Mouse (Mus musculus): ENCODE measurements around the gene Gm5155. TPM values are rescaled to one million over a fixed set of nuclear protein-coding genes. Genes with fewer than 3 reads are reported as not detected.
"Not testable (repeated sequence)": the region's sequence is repeated elsewhere in the genome, so short reads cannot be mapped to it uniquely, and the experiment has no call there.

The Gm5155 gene
- not detected in 2 replicates for polyA plus RNA-seq (2016; fragmentation: Nextera tagmentation; extraction: Ambion mirVana)

DNA sequence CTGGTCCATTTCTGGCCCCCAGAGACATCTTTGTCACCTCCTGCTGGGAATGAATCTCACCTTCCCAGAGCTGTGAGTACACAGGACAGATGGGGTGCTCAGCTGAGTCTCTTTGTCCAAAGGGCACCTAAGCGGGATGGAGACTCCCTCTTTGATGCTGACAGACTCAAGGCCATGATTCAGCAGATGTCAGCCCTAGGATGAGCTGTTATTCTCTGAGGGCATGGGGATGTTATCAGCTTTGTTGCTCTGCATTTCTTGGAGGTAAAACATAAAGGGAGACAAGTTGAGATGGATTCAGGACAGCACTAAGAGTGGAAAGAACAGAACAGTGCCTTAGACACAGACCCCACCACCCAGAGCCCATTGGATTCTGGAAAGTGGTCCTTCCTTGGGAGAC, at the start of gene Gm5155:
TSS of gene Gm5155 (plus strand) at position 301 of the 400 bp plus-strand sequence.
- peaks cover 55% of the 10 kb centered on the region for H3K9me3 ChIP-seq
- no peaks in the 10 kb centered on the region for H3K27me3 ChIP-seq
- no peak within 1 kb of the TSS for H3K27ac ChIP-seq
- H3K4me2 ChIP-seq, result no peak within 1 kb of the TSS
- H3K4me3 ChIP-seq (replicated peaks), result no peak within 1 kb of the TSS
- H3K9ac ChIP-seq, result no peak within 1 kb of the TSS
- 74% methylated on average over 1 of the region's 1 CpGs for WGBS
- no peaks in the 10 kb centered on the region for H3K4me1 ChIP-seq
- no peak for ATAC-seq (ENCODE audit: low FRiP score)
- no peaks in the 10 kb centered on the region for H3K36me3 ChIP-seq (replicated peaks)

- Histone ChIP-seq H3K4me3 (replicated peaks) (no peak overlapping the region), H3K9ac (no peak overlapping the region), H3K9me3 (peaks cover 55% of the 10 kb centered on the region), H3K36me3 (replicated peaks) (no peaks in the 10 kb centered on the region), H3K27ac (no peak overlapping the region), H3K4me2 (no peak overlapping the region), H3K4me1 (no peaks in the 10 kb centered on the region), H3K27me3 (no peaks in the 10 kb centered on the region)
- 96% methylated on average over 1 of the region's 1 CpGs for WGBS
- ATAC-seq (ENCODE audit: low FRiP score), result no peak
Measured at GRCm38 (mm10) chr7:17870776-17871175, 791 bp upstream of the Gm5155 start.

DNA sequence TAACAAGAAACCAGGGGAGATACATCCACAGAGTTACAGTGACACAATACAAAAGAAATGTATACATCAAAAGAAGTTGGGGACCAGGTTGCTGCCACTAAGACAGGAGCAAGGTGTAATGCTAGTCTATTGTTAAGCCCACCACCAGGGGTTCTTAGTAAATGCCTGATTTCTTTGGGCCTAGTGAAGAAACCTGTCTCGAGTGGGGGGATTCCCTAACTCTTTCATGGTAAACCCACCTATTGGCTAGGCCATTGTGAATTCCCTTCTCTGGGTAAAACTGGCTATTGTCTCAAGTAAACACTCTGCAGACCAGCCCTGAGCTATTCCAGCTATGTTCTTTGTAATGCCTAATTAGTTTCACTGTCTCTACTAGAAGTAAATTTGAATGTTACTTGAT, 23.8 kb downstream of the Gm5155 start:
- WGBS, result 79% methylated on average over 1 of the region's 1 CpGs
- not testable (repeated sequence) for H3K27ac ChIP-seq; H3K4me1 ChIP-seq; H3K9ac ChIP-seq; H3K27me3 ChIP-seq; H3K4me2 ChIP-seq; ATAC-seq (ENCODE audit: low FRiP score); H3K4me3 ChIP-seq (replicated peaks); H3K36me3 ChIP-seq (replicated peaks)
- H3K9me3 ChIP-seq, result peaks cover 33% of the 10 kb centered on the region

GRCm38 (mm10) chr7:17903146-17903915, 31.8 kb downstream of the Gm5155 start:
- H3K36me3 ChIP-seq (replicated peaks), result no peaks in the 10 kb centered on the region
- H3K9me3 ChIP-seq, result peaks cover 38% of the 10 kb centered on the region
- ATAC-seq (ENCODE audit: low FRiP score), result no peak
- 76% methylated on average over 6 of the region's 6 CpGs for WGBS
- no peak overlapping the region for H3K4me2 ChIP-seq
- H3K27ac ChIP-seq, result no peak overlapping the region
- no peak overlapping the region for H3K4me3 ChIP-seq (replicated peaks)
- no peaks in the 10 kb centered on the region for H3K27me3 ChIP-seq
- no peak overlapping the region for H3K9ac ChIP-seq
- H3K4me1 ChIP-seq, result no peaks in the 10 kb centered on the region

Other genes starting within 250 kb of the Gm5155 start
- not detected in 2 replicates for gene Ceacam5, start 158.5 kb upstream of the Gm5155 start, polyA plus RNA-seq (2016; fragmentation: Nextera tagmentation; extraction: Ambion mirVana)
- not detected in 2 replicates for gene Ceacam14, start 59.1 kb upstream of the Gm5155 start, polyA plus RNA-seq (2016; fragmentation: Nextera tagmentation; extraction: Ambion mirVana)
- gene Ceacam11, start 100.4 kb downstream of the Gm5155 start, polyA plus RNA-seq (2016; fragmentation: Nextera tagmentation; extraction: Ambion mirVana), result not detected in 2 replicates
- gene Ceacam13, start 138.1 kb downstream of the Gm5155 start, polyA plus RNA-seq (2016; fragmentation: Nextera tagmentation; extraction: Ambion mirVana), result not detected in 2 replicates
- gene Ceacam12, start 194.2 kb downstream of the Gm5155 start, polyA plus RNA-seq (2016; fragmentation: Nextera tagmentation; extraction: Ambion mirVana), result not detected in 2 replicates